15 mouse cellular contexts compared by ENCODE assay signal in genomic region chr11:90326836-90327235, GRCm38 (mm10).
DNase-seq lines count a peak whose midpoint lies in the region; ATAC-seq and TF ChIP-seq lines count a peak whose summit lies in the region.
"Had no signal": no experiment of that assay in that cellular context is flagged by ENCODE, and none has a peak within 500 bp of the region (broad histone marks: within the 10 kb centered on the region; RNA-seq: fewer than 3 reads in every experiment).

No protein-coding gene starts in this region.

- TF ChIP-seq CTCF in cerebellum, adult 2 months (IDR thresholded peaks at IDR 0.05; ENCODE audit: borderline replicate concordance, insufficient read depth, low read depth, low read length) = no peak

- H3K9ac ChIP-seq in kidney, embryonic 14.5 days (ENCODE audit: low read depth, low read length) = no peak overlapping the region
- no peak overlapping the region for H3K9ac ChIP-seq in embryonic facial prominence, embryonic 14.5 days (ENCODE audit: low read depth, low read length)
- no peak overlapping the region for H3K9ac ChIP-seq in liver, embryonic 11.5 days (ENCODE audit: low read depth, low read length)
- H3K9ac ChIP-seq: forebrain, embryonic 13.5 days; liver, embryonic 15.5 days; stomach, embryonic 15.5 days had no signal

- no peak overlapping the region for H3K4me2 ChIP-seq in kidney, embryonic 14.5 days (replicated peaks; ENCODE audit: low read depth, low read length)
- no peak overlapping the region for H3K4me2 ChIP-seq in embryonic facial prominence, embryonic 14.5 days (ENCODE audit: low read depth, low read length)
- H3K4me2 ChIP-seq in liver, embryonic 11.5 days = no peak overlapping the region
- H3K4me2 ChIP-seq: forebrain, embryonic 13.5 days; liver, embryonic 15.5 days; stomach, embryonic 15.5 days had no signal

- peak; percentile 15 to 35 for DNase-seq in kidney, postnatal 4 days
- no peak for DNase-seq in embryonic facial prominence, embryonic 14.5 days (ENCODE audit: low spot score)
- DNase-seq in gastrocnemius, adult 8-10 months (ENCODE audit: low spot score in 2 of 2) = peak; percentile 31 to 59
- peak; percentile 82 to 87 for DNase-seq in heart, postnatal 10 days
- no peak for DNase-seq in ovary, postnatal 10 days (ENCODE audit: low spot score)
- DNase-seq in cerebellum, adult 2 months = no peak
- DNase-seq in liver, embryonic 11.5 days (ENCODE audit: low spot score) = no peak
- DNase-seq: cerebellum, adult 11 months; kidney, adult 9 months; retina, postnatal 1 day had no signal

- no peak overlapping the region for H3K27ac ChIP-seq in kidney, embryonic 14.5 days (ENCODE audit: low read depth, low read length)
- H3K27ac ChIP-seq in embryonic facial prominence, embryonic 14.5 days (replicated peaks; ENCODE audit: low read depth, low read length) = no peak overlapping the region
- no peak overlapping the region for H3K27ac ChIP-seq in cerebellum, adult 2 months (ENCODE audit: insufficient read depth, low read length)
- H3K27ac ChIP-seq in liver, embryonic 11.5 days (ENCODE audit: low read depth, low read length) = no peak overlapping the region
- H3K27ac ChIP-seq: forebrain, embryonic 13.5 days; liver, embryonic 15.5 days; stomach, embryonic 15.5 days had no signal

- no peaks in the 10 kb centered on the region for H3K36me3 ChIP-seq in kidney, embryonic 14.5 days (ENCODE audit: control insufficient read depth, insufficient read depth, low read length)
- no peaks in the 10 kb centered on the region for H3K36me3 ChIP-seq in embryonic facial prominence, embryonic 14.5 days (ENCODE audit: control insufficient read depth, insufficient read depth, low read length)
- H3K36me3 ChIP-seq in liver, embryonic 11.5 days (ENCODE audit: control insufficient read depth, insufficient read depth, low read length) = no peaks in the 10 kb centered on the region
- H3K36me3 ChIP-seq: liver, embryonic 15.5 days; stomach, embryonic 15.5 days had no signal

- intact Hi-C loops in heart, postnatal 10 days (cut with DNase I) = no loop called here

- ATAC-seq in kidney, embryonic 14.5 days (ENCODE audit: low FRiP score, low TSS enrichment) = no peak
- peak; percentile 26; the same call in 1 of the 2 replicates for ATAC-seq in embryonic facial prominence, embryonic 14.5 days (ENCODE audit: low read depth)
- ATAC-seq in liver, embryonic 11.5 days (replicated peaks; ENCODE audit: low FRiP score) = no peak
- ATAC-seq: forebrain, embryonic 13.5 days; inflammation-experienced regulatory T-cells, adult 6 months had no signal

- no peaks in the 10 kb centered on the region for H3K9me3 ChIP-seq in kidney, embryonic 14.5 days (ENCODE audit: control insufficient read depth, low read length)
- no peaks in the 10 kb centered on the region for H3K9me3 ChIP-seq in embryonic facial prominence, embryonic 14.5 days (ENCODE audit: control insufficient read depth, low read length)
- H3K9me3 ChIP-seq in liver, embryonic 11.5 days (ENCODE audit: control insufficient read depth, low read length) = no peaks in the 10 kb centered on the region
- H3K9me3 ChIP-seq: liver, embryonic 15.5 days; stomach, embryonic 15.5 days had no signal

- no peaks in the 10 kb centered on the region for H3K27me3 ChIP-seq in kidney, embryonic 14.5 days (ENCODE audit: control insufficient read depth, insufficient read depth, low read length)
- no peaks in the 10 kb centered on the region for H3K27me3 ChIP-seq in embryonic facial prominence, embryonic 14.5 days (replicated peaks; ENCODE audit: control insufficient read depth, insufficient read depth, low read length)
- no peaks in the 10 kb centered on the region for H3K27me3 ChIP-seq in cerebellum, adult 2 months (ENCODE audit: control insufficient read depth, insufficient read depth, low read length)
- no peaks in the 10 kb centered on the region for H3K27me3 ChIP-seq in liver, embryonic 11.5 days (replicated peaks; ENCODE audit: control insufficient read depth, insufficient read depth, low read length)
- H3K27me3 ChIP-seq: forebrain, embryonic 13.5 days; liver, embryonic 15.5 days; stomach, embryonic 15.5 days had no signal

- H3K4me3 ChIP-seq in kidney, embryonic 14.5 days (ENCODE audit: low read length) = no peak overlapping the region
- no peak overlapping the region for H3K4me3 ChIP-seq in embryonic facial prominence, embryonic 14.5 days (ENCODE audit: low read depth, low read length)
- H3K4me3 ChIP-seq in cerebellum, adult 2 months (replicated peaks; ENCODE audit: insufficient read depth, low read depth, low read length) = no peak overlapping the region
- no peak overlapping the region for H3K4me3 ChIP-seq in liver, embryonic 11.5 days (ENCODE audit: low read depth, low read length)
- H3K4me3 ChIP-seq: forebrain, embryonic 13.5 days; liver, embryonic 15.5 days; stomach, embryonic 15.5 days had no signal

- 75% methylated on average over 1 of the region's 1 CpGs for WGBS in kidney, embryonic 14.5 days
- 54% methylated on average over 1 of the region's 1 CpGs for WGBS in embryonic facial prominence, embryonic 14.5 days
- 8% methylated on average over 1 of the region's 1 CpGs for WGBS in cerebellum, adult 2 months
- WGBS in liver, embryonic 11.5 days = 56% methylated on average over 1 of the region's 1 CpGs

- no peaks in the 10 kb centered on the region for H3K4me1 ChIP-seq in kidney, embryonic 14.5 days (ENCODE audit: control insufficient read depth, insufficient read depth, low read length)
- no peaks in the 10 kb centered on the region for H3K4me1 ChIP-seq in embryonic facial prominence, embryonic 14.5 days (ENCODE audit: control insufficient read depth, insufficient read depth, low read length)
- no peaks in the 10 kb centered on the region for H3K4me1 ChIP-seq in cerebellum, adult 2 months (ENCODE audit: control insufficient read depth, insufficient read depth, low read length)
- no peaks in the 10 kb centered on the region for H3K4me1 ChIP-seq in liver, embryonic 11.5 days (replicated peaks; ENCODE audit: control insufficient read depth, insufficient read depth, low read length)
- H3K4me1 ChIP-seq: forebrain, embryonic 13.5 days; liver, embryonic 15.5 days; stomach, embryonic 15.5 days had no signal

- TF ChIP-seq POLR2A in cerebellum, adult 2 months (IDR thresholded peaks at IDR 0.05; ENCODE audit: borderline replicate concordance, insufficient read depth, low read length) = no peak

Comparison
In these comparisons a context has a peak if more than half of its experiments do, and no peak if none do; other contexts are left out.
1. DNase-seq: peak in kidney, postnatal 4 days (2 of 2), gastrocnemius, adult 8-10 months (2 of 2) and heart, postnatal 10 days (2 of 2); none in embryonic facial prominence, embryonic 14.5 days (single experiment), ovary, postnatal 10 days (single experiment), cerebellum, adult 2 months (0 of 2) and liver, embryonic 11.5 days (single experiment).